Mouse (Mus musculus) limb, embryonic 12.5 days (tissue): ENCODE results near the gene Ppp5c. TPM values are rescaled to one million over a fixed set of nuclear protein-coding genes. Genes with fewer than 3 reads are reported as not detected.
A peak's percentile ranks its signal among the peaks of the same experiment; 100 is the strongest.

Source experiments
- ATAC-seq: fragments of 200-750 bp; cut with Nextera tagmentation; 2 replicates; pipeline ENCODE4 v1.8.0; 2017; ENCODE audit warnings: low read depth, moderate TSS enrichment; ENCODE audit not compliant: insufficient number of reproducible peaks, insufficient read depth, low FRiP score, low TSS enrichment
- H3K27ac ChIP-seq: fragments of 300-500 bp; sonication (generic); 2 replicates; pipeline ENCODE4 v1.5.1; 2016; ENCODE audit warnings: mild to moderate bottlenecking, moderate library complexity
- H3K27me3 ChIP-seq: fragments of 300-500 bp; sonication (generic); 2 replicates; pipeline ENCODE4 v1.6.1; 2016; ENCODE audit warnings: mild to moderate bottlenecking, moderate library complexity
- H3K36me3 ChIP-seq: fragments of 300-500 bp; sonication (generic); 2 replicates; pipeline ENCODE4 v1.6.1; 2016; ENCODE audit warnings: mild to moderate bottlenecking, moderate library complexity
- H3K4me1 ChIP-seq: fragments of 300-500 bp; sonication (generic); replicated peaks from 2 replicates; pipeline ENCODE4 v1.6.1; 2016
- H3K4me2 ChIP-seq: fragments of 300-500 bp; sonication (generic); 2 replicates; pipeline ENCODE4 v1.6.1; 2016; ENCODE audit warnings: mild to moderate bottlenecking, moderate library complexity
- H3K4me3 ChIP-seq: fragments of 300-500 bp; sonication (generic); replicated peaks from 2 replicates; pipeline ENCODE4 v1.5.1; 2016; ENCODE audit warnings: mild to moderate bottlenecking
- H3K9ac ChIP-seq: fragments of 300-500 bp; sonication (generic); replicated peaks from 2 replicates; pipeline ENCODE4 v1.6.1; 2016; ENCODE audit warnings: mild to moderate bottlenecking, moderate library complexity
- H3K9me3 ChIP-seq: fragments of 300-500 bp; sonication (generic); 2 replicates; pipeline ENCODE4 v1.6.1; 2016; ENCODE audit warnings: mild to moderate bottlenecking, moderate library complexity
- WGBS: fragments of 180-500 bp; shearing (Covaris S2); methylation state at CpG from one replicate; pipeline ENCODE4 v1.1.7; 2016; 5-methylcytosine and 5-hydroxymethylcytosine counted together
- polyA plus RNA-seq: library from polyadenylated mRNA; unstranded; fragments of >200 nt; fragmentation: Nextera tagmentation; extraction: Ambion mirVana; gene quantifications from 2 replicates; pipeline ENCODE4 v1.2.1, GENCODE M21; 2016

The Ppp5c gene
- polyA plus RNA-seq, 1 experiment from 2014 or later: 126 TPM

DNA sequence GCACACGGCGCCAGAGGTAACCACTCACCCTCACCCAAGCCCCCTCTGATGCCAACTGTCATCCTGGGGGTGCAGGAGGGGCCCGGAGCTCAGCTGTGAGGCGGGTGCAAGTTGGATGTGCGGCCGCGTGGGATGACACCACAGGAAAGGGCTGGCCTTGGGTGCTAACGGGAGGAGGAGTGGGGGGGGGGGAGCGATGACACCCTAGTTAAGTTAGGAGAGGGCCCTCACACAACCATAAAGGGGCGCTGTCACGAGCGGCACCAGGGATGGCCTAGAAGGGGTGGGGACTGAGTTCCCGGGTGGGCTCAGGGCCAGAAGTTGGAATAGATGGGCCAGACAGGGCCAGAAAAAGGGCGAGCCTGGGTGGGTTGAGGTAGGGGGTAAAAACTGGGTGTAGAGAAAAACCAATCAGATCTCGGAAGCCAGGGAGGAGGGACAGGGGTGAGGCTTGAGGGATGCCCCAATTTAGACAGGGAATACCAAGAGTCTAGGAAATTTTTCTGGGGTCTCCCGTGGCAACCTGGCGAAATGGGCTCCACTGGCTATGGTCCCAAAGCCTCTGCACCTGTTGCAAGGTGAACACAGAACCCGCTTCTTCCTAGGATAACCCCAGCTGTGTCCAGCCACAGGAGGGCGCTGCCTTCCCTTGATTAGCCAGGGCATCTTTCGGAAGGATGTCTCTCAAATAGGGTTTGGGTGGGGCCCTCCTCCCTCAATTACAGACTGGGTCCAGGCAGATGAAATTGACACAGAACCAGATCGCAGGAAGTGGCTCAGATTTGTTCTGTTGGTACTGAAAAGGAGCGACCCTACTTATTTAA is 33.3 kb upstream of the Ppp5c start:
- peak overlapping the region; percentile 69; the same call in 1 of the 2 replicates for H3K9ac ChIP-seq

GRCm38 (mm10) chr7:17060031-17060781 is 32.5 kb upstream of the Ppp5c start:
- 48% methylated on average over 9 of the region's 9 CpGs for WGBS
- Histone ChIP-seq H3K36me3 (no peaks in the 10 kb centered on the region), H3K9me3 (no peaks in the 10 kb centered on the region), H3K9ac (no peak overlapping the region; the same call in 1 of the 2 replicates), H3K27ac (peak overlapping the region; percentile 93), H3K4me2 (peak overlapping the region; percentile 78), H3K27me3 (no peaks in the 10 kb centered on the region), H3K4me1 (peaks cover 69% of the 10 kb centered on the region), H3K4me3 (peak overlapping the region; percentile 17)
- ATAC-seq: no peak

More for the DNA sequence above, 33.3 kb upstream of the Ppp5c start:
- Histone ChIP-seq H3K4me3 (peak overlapping the region; percentile 54), H3K36me3 (no peaks in the 10 kb centered on the region), H3K27me3 (no peaks in the 10 kb centered on the region), H3K4me1 (peaks cover 64% of the 10 kb centered on the region), H3K27ac (peak overlapping the region; percentile 93), H3K4me2 (peak overlapping the region; percentile 78), H3K9me3 (no peaks in the 10 kb centered on the region)
- ATAC-seq: no peak
- WGBS: 83% methylated on average over 22 of the region's 22 CpGs

- H3K4me1 ChIP-seq: peaks cover 69% of the 10 kb centered on the region
- H3K4me2 ChIP-seq: peak overlapping the region; percentile 78
- peaks cover 3% of the 10 kb centered on the region for H3K36me3 ChIP-seq
- no peaks in the 10 kb centered on the region for H3K9me3 ChIP-seq
- no peak overlapping the region for H3K9ac ChIP-seq
- ATAC-seq: no peak
- H3K27me3 ChIP-seq: no peaks in the 10 kb centered on the region
- peak overlapping the region; percentile 93 for H3K27ac ChIP-seq
- H3K4me3 ChIP-seq: peak overlapping the region; percentile 17; the same call in 1 of the 2 replicates
- WGBS: 91% methylated on average over 3 of the region's 3 CpGs
Observed at GRCm38 (mm10) chr7:17059463-17059844, 31.7 kb upstream of the Ppp5c start.

GRCm38 (mm10) chr7:17058816-17059462 is 31.2 kb upstream of the Ppp5c start:
- 63% methylated on average over 8 of the region's 8 CpGs for WGBS
- H3K4me3 ChIP-seq: peak overlapping the region; percentile 16; the same call in 1 of the 2 replicates
- peak overlapping the region; percentile 93 for H3K27ac ChIP-seq

GRCm38 (mm10) chr7:17058071-17058689 is 30.5 kb upstream of the Ppp5c start:
- Histone ChIP-seq H3K9ac (peak overlapping the region; percentile 44; the same call in 1 of the 2 replicates), H3K4me3 (peak overlapping the region; percentile 16), H3K27ac (peak overlapping the region; percentile 93), H3K4me1 (peaks cover 69% of the 10 kb centered on the region), H3K4me2 (peak overlapping the region; percentile 47), H3K9me3 (no peaks in the 10 kb centered on the region), H3K36me3 (peaks cover 15% of the 10 kb centered on the region), H3K27me3 (no peaks in the 10 kb centered on the region)
- peak; percentile 78 for ATAC-seq
- 2% methylated on average over 16 of the region's 16 CpGs for WGBS

More at GRCm38 (mm10) chr7:17058816-17059462, 31.2 kb upstream of the Ppp5c start:
- Histone ChIP-seq H3K4me1 (peaks cover 69% of the 10 kb centered on the region), H3K9ac (no peak overlapping the region), H3K4me2 (peak overlapping the region; percentile 78), H3K36me3 (peaks cover 8% of the 10 kb centered on the region), H3K27me3 (no peaks in the 10 kb centered on the region), H3K9me3 (no peaks in the 10 kb centered on the region)
- ATAC-seq: no peak

- H3K36me3 ChIP-seq: peaks cover 21% of the 10 kb centered on the region
- H3K9me3 ChIP-seq: no peaks in the 10 kb centered on the region
- WGBS: 33% methylated on average over 14 of the region's 14 CpGs
- peak overlapping the region; percentile 91 for H3K27ac ChIP-seq
- peak overlapping the region; percentile 87 for H3K4me2 ChIP-seq
- no peaks in the 10 kb centered on the region for H3K27me3 ChIP-seq
- no peak for ATAC-seq
- peaks cover 62% of the 10 kb centered on the region for H3K4me1 ChIP-seq
- H3K9ac ChIP-seq: peak overlapping the region; percentile 54
- H3K4me3 ChIP-seq: peak overlapping the region; percentile 49
Observed at GRCm38 (mm10) chr7:17056601-17057523, 29.1 kb upstream of the Ppp5c start.

GRCm38 (mm10) chr7:17056081-17056581 is 28.4 kb upstream of the Ppp5c start:
- Histone ChIP-seq H3K4me1 (peaks cover 55% of the 10 kb centered on the region), H3K4me2 (peak overlapping the region; percentile 87), H3K36me3 (peaks cover 25% of the 10 kb centered on the region), H3K4me3 (peak overlapping the region; percentile 49), H3K27me3 (no peaks in the 10 kb centered on the region), H3K9ac (peak overlapping the region; percentile 54), H3K9me3 (no peaks in the 10 kb centered on the region), H3K27ac (peak overlapping the region; percentile 91)
- under 1% methylated on average over 42 of the region's 42 CpGs for WGBS
- ATAC-seq: peak; percentile 52

DNA sequence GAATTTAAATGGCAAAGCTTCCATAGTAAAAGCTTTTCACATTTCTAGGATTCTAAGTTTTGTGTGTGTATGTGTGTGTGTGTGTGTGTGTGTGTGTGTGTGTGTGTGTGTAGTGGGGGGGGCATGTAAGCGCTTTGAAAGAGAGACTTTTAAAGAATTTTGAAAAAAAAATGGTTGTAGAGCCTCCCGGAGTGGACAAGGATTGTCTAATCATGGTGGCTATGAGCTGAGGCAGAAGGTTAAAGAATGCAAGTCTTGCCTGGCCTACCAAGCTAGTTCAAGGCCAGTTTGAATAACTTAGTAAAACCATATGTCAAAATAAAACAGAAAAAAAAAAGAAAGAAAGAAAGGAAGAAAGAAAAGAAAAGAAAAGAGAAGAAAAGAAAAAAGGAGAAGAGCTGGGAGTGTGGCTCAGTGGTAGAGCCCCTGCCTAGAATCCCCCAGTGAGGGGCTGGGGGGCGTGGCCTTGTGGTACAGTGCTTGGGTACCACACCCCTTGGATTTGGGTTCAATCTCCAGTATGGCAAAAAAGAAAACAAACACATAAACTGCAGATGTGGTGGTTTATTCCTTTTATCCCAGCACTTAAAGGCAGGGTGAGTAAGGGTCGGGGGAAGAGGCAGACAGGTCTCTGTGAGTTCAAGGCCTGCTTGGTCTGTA is 27.7 kb upstream of the Ppp5c start:
- Histone ChIP-seq H3K4me1 (peaks cover 48% of the 10 kb centered on the region), H3K9ac (peak overlapping the region; percentile 54; the same call in 1 of the 2 replicates), H3K27ac (peak overlapping the region; percentile 91; the same call in 1 of the 2 replicates), H3K4me2 (peak overlapping the region; percentile 87), H3K36me3 (peaks cover 31% of the 10 kb centered on the region), H3K9me3 (no peaks in the 10 kb centered on the region), H3K27me3 (no peaks in the 10 kb centered on the region), H3K4me3 (peak overlapping the region; percentile 49)
- 90% methylated on average over 4 of the region's 4 CpGs for WGBS
- ATAC-seq: no peak

GRCm38 (mm10) chr7:17054325-17054989 is 26.7 kb upstream of the Ppp5c start:
- 88% methylated on average over 15 of the region's 16 CpGs for WGBS
- H3K9ac ChIP-seq: no peak overlapping the region

More at GRCm38 (mm10) chr7:17054325-17054989, 26.7 kb upstream of the Ppp5c start:
- H3K9me3 ChIP-seq: no peaks in the 10 kb centered on the region
- H3K27ac ChIP-seq: no peak overlapping the region
- H3K4me1 ChIP-seq: peaks cover 38% of the 10 kb centered on the region
- peaks cover 40% of the 10 kb centered on the region for H3K36me3 ChIP-seq
- no peaks in the 10 kb centered on the region for H3K27me3 ChIP-seq
- H3K4me3 ChIP-seq: no peak overlapping the region
- ATAC-seq: no peak
- no peak overlapping the region for H3K4me2 ChIP-seq
